Mouse (Mus musculus) heart, embryonic 12.5 days (tissue): Measurements from ENCODE around the gene Bmpr1b. TPM values are rescaled to one million over a fixed set of nuclear protein-coding genes. Genes with fewer than 3 reads are reported as not detected.

Experiments
- ATAC-seq: fragments of 200-750 bp; cut with Nextera tagmentation; 2 replicates; pipeline ENCODE4 v1.8.0; 2017; ENCODE audit warnings: moderate TSS enrichment, moderate library complexity; ENCODE audit not compliant: insufficient number of reproducible peaks, low FRiP score
- H3K27ac ChIP-seq: fragments of 300-500 bp; sonication (generic); 2 replicates; pipeline ENCODE4 v1.5.1; 2016; ENCODE audit warnings: mild to moderate bottlenecking, moderate library complexity; ENCODE audit not compliant: poor library complexity, severe bottlenecking
- H3K27me3 ChIP-seq: fragments of 300-500 bp; sonication (generic); replicated peaks from 2 replicates; pipeline ENCODE4 v1.6.1; 2016; ENCODE audit warnings: mild to moderate bottlenecking, moderate library complexity
- H3K36me3 ChIP-seq: fragments of 300-500 bp; sonication (generic); 2 replicates; pipeline ENCODE4 v1.6.1; 2016; ENCODE audit warnings: mild to moderate bottlenecking, moderate library complexity
- H3K4me1 ChIP-seq: fragments of 300-500 bp; sonication (generic); replicated peaks from 2 replicates; pipeline ENCODE4 v1.6.1; 2016; ENCODE audit warnings: mild to moderate bottlenecking
- H3K4me2 ChIP-seq: fragments of 300-500 bp; sonication (generic); 2 replicates; pipeline ENCODE4 v1.6.1; 2016; ENCODE audit warnings: mild to moderate bottlenecking, moderate library complexity
- H3K4me3 ChIP-seq: fragments of 300-500 bp; sonication (generic); 2 replicates; pipeline ENCODE4 v1.5.1; 2016; ENCODE audit warnings: mild to moderate bottlenecking
- H3K9ac ChIP-seq: fragments of 300-500 bp; sonication (generic); 2 replicates; pipeline ENCODE4 v1.6.1; 2016; ENCODE audit warnings: mild to moderate bottlenecking, moderate library complexity
- H3K9me3 ChIP-seq: fragments of 300-500 bp; sonication (generic); replicated peaks from 2 replicates; pipeline ENCODE4 v1.6.1; 2016; ENCODE audit warnings: mild to moderate bottlenecking, moderate library complexity
- WGBS: fragments of 180-500 bp; shearing (Covaris S2); methylation state at CpG from one replicate; pipeline ENCODE4 v1.1.7; 2016; 5-methylcytosine and 5-hydroxymethylcytosine counted together
- polyA plus RNA-seq: library from polyadenylated mRNA; unstranded; fragments of >200 nt; fragmentation: Nextera tagmentation; extraction: Ambion mirVana; gene quantifications from 2 replicates; pipeline ENCODE4 v1.2.1, GENCODE M21; 2016

The Bmpr1b gene
- polyA plus RNA-seq, 1 experiment from 2014 or later, result 1.8 TPM

DNA sequence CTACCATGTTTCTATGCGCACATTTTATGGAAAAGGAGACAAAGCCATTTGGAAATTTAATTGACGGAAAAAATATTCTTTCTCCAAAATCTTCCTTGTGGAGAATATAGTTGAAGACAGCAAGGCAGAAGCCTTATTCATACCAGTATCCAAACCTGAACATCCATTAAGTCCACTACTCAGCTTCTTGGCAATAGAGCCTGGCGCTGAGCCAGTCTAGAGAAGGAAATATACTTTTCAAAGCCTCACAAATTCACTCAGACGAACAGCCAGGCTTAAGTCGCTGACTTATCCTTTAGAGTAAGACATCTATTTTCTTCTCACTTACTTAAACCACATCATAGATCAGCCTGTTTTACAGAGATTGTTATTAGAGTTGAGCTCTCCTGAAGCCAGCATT, 97.6 kb downstream of the Bmpr1b start:
- Histone ChIP-seq H3K4me2 (no peak overlapping the region), H3K9me3 (no peaks in the 10 kb centered on the region), H3K27ac (no peak overlapping the region), H3K4me1 (0 out of 2 replicates have a peak, but pooled peaks cover 2% of the 10 kb centered on the region), H3K36me3 (no peaks in the 10 kb centered on the region), H3K4me3 (no peak overlapping the region), H3K9ac (no peak overlapping the region), H3K27me3 (no peaks in the 10 kb centered on the region)
- no peak for ATAC-seq
- WGBS, result 84% methylated on average over 5 of the region's 5 CpGs

GRCm38 (mm10) chr3:142066792-142067346, 102.4 kb downstream of the Bmpr1b start:
- Histone ChIP-seq H3K4me1 (no peaks in the 10 kb centered on the region), H3K9ac (no peak overlapping the region), H3K4me2 (no peak overlapping the region), H3K27me3 (no peaks in the 10 kb centered on the region), H3K4me3 (no peak overlapping the region), H3K9me3 (no peaks in the 10 kb centered on the region), H3K36me3 (no peaks in the 10 kb centered on the region), H3K27ac (no peak overlapping the region)
- 51% methylated on average over 1 of the region's 1 CpGs for WGBS
- no peak for ATAC-seq

- no peak overlapping the region for H3K9ac ChIP-seq
These were observed 104.1 kb downstream of the Bmpr1b start for GRCm38 (mm10) chr3:142065111-142065510.

DNA sequence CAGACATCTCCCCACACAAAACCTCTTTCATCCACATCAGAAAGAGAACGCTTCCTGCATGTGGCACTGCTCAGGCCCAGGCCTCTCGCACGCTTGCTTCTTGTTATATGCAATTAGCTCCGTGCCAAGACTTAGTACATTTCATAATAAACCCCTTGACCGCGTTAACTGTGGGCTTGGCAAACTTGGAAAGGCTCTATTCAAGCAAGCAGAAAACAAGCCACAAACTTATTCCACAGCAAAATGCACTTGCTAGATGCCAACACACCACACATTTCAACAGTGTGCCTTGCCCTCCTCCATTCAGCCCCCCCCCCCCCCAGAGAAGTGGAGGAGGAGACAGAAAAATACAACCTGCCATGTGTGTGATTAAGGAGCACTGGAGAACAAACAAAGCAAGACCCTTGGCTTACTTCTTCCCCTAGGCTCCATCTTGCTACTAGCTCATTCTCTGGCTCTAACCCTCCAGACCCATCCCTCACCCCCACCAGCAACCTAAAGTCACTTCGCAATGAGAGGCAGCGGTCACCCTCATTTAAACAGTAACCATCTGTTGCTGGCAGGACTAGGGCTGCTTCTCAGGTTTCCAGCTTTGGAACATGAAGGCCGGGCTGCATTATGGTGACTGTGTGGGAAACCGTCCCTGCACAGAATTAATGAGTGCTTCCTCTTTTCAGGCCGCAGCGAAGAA, 105.5 kb downstream of the Bmpr1b start:
- WGBS, result 64% methylated on average over 12 of the region's 12 CpGs
- no peaks in the 10 kb centered on the region for H3K9me3 ChIP-seq
- H3K36me3 ChIP-seq, result no peaks in the 10 kb centered on the region
- H3K27ac ChIP-seq, result no peak overlapping the region
- H3K4me3 ChIP-seq, result no peak overlapping the region
- H3K9ac ChIP-seq, result no peak overlapping the region
- H3K4me1 ChIP-seq, result no peaks in the 10 kb centered on the region
- no peak overlapping the region for H3K4me2 ChIP-seq
- no peaks in the 10 kb centered on the region for H3K27me3 ChIP-seq
- ATAC-seq, result no peak

More at GRCm38 (mm10) chr3:142065111-142065510, 104.1 kb downstream of the Bmpr1b start:
- WGBS, result 76% methylated on average over 5 of the region's 5 CpGs
- H3K27ac ChIP-seq, result no peak overlapping the region
- ATAC-seq, result no peak
- H3K9me3 ChIP-seq, result no peaks in the 10 kb centered on the region
- H3K27me3 ChIP-seq, result no peaks in the 10 kb centered on the region
- H3K4me1 ChIP-seq, result no peaks in the 10 kb centered on the region
- H3K4me2 ChIP-seq, result no peak overlapping the region
- no peaks in the 10 kb centered on the region for H3K36me3 ChIP-seq
- no peak overlapping the region for H3K4me3 ChIP-seq

- ATAC-seq, result no peak
These were observed 108.0 kb downstream of the Bmpr1b start for GRCm38 (mm10) chr3:142061267-142061666.

GRCm38 (mm10) chr3:142059890-142060289, 109.3 kb downstream of the Bmpr1b start:
- Histone ChIP-seq H3K4me1 (no peaks in the 10 kb centered on the region), H3K4me2 (no peak overlapping the region), H3K4me3 (no peak overlapping the region), H3K9ac (no peak overlapping the region), H3K27me3 (no peaks in the 10 kb centered on the region), H3K36me3 (no peaks in the 10 kb centered on the region), H3K27ac (no peak overlapping the region), H3K9me3 (no peaks in the 10 kb centered on the region)
- ATAC-seq, result no peak
- WGBS, result 69% methylated on average over 3 of the region's 3 CpGs

More at GRCm38 (mm10) chr3:142061267-142061666, 108.0 kb downstream of the Bmpr1b start:
- Histone ChIP-seq H3K9me3 (no peaks in the 10 kb centered on the region), H3K4me2 (no peak overlapping the region), H3K9ac (no peak overlapping the region), H3K27ac (no peak overlapping the region), H3K4me3 (no peak overlapping the region), H3K4me1 (no peaks in the 10 kb centered on the region), H3K36me3 (no peaks in the 10 kb centered on the region), H3K27me3 (no peaks in the 10 kb centered on the region)
- WGBS, result 91% methylated on average over 5 of the region's 5 CpGs

GRCm38 (mm10) chr3:142050681-142051080, 118.5 kb downstream of the Bmpr1b start:
- H3K4me3 ChIP-seq, result no peak overlapping the region
- H3K4me2 ChIP-seq, result no peak overlapping the region
- ATAC-seq, result no peak
- no peaks in the 10 kb centered on the region for H3K9me3 ChIP-seq
- H3K36me3 ChIP-seq, result no peaks in the 10 kb centered on the region
- no peak overlapping the region for H3K27ac ChIP-seq
- H3K9ac ChIP-seq, result no peak overlapping the region
- H3K4me1 ChIP-seq, result 0 out of 2 replicates have a peak, but pooled peaks cover 4% of the 10 kb centered on the region
- no peaks in the 10 kb centered on the region for H3K27me3 ChIP-seq
- WGBS, result 94% methylated on average over 2 of the region's 2 CpGs

DNA sequence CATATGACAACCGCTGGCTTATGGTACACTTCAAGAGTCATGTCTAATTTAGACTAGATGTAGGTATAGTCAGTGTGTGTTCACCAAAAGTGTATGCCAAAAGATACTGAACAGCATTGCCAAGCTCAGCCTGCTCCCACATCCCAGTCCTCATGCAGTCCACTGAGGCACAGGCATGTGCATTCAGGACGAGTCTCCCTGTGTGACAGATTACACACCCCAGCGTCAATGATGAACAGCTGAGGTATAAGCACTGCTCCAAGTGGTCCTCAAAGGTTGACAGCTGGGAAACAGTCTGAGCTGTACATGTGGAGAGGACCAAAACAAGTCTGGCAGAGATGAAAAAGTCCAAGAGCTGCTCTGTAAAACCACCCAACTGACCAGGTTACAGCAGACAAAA, 119.6 kb downstream of the Bmpr1b start:
- 0 out of 2 replicates have a peak, but pooled peaks cover 4% of the 10 kb centered on the region for H3K4me1 ChIP-seq
- no peak overlapping the region for H3K9ac ChIP-seq
- no peak overlapping the region for H3K4me3 ChIP-seq
- no peak overlapping the region for H3K27ac ChIP-seq
- no peaks in the 10 kb centered on the region for H3K9me3 ChIP-seq
- WGBS, result 72% methylated on average over 3 of the region's 3 CpGs
- ATAC-seq, result no peak
- no peaks in the 10 kb centered on the region for H3K36me3 ChIP-seq
- H3K4me2 ChIP-seq, result no peak overlapping the region
- H3K27me3 ChIP-seq, result no peaks in the 10 kb centered on the region

- Histone ChIP-seq H3K4me2 (no peak overlapping the region), H3K9ac (no peak overlapping the region), H3K36me3 (no peaks in the 10 kb centered on the region), H3K27ac (no peak overlapping the region), H3K9me3 (no peaks in the 10 kb centered on the region), H3K4me1 (0 out of 2 replicates have a peak, but pooled peaks cover 4% of the 10 kb centered on the region), H3K27me3 (no peaks in the 10 kb centered on the region), H3K4me3 (no peak overlapping the region)
- 69% methylated on average over 5 of the region's 5 CpGs for WGBS
- ATAC-seq, result no peak
These were observed 120.1 kb downstream of the Bmpr1b start for GRCm38 (mm10) chr3:142049093-142049492.

- 0 out of 2 replicates have a peak, but pooled peaks cover 4% of the 10 kb centered on the region for H3K4me1 ChIP-seq
- H3K9me3 ChIP-seq, result no peaks in the 10 kb centered on the region
- no peak overlapping the region for H3K4me3 ChIP-seq
- H3K36me3 ChIP-seq, result no peaks in the 10 kb centered on the region
- H3K27me3 ChIP-seq, result no peaks in the 10 kb centered on the region
- WGBS, result 54% methylated on average over 6 of the region's 6 CpGs
- H3K27ac ChIP-seq, result no peak overlapping the region
- ATAC-seq, result no peak
- no peak overlapping the region for H3K4me2 ChIP-seq
- no peak overlapping the region for H3K9ac ChIP-seq
These were observed 120.7 kb downstream of the Bmpr1b start for GRCm38 (mm10) chr3:142048493-142048892.

GRCm38 (mm10) chr3:142043463-142043862, 125.8 kb downstream of the Bmpr1b start:
- 44% methylated on average over 2 of the region's 2 CpGs for WGBS
- H3K9ac ChIP-seq, result no peak overlapping the region
- 0 out of 2 replicates have a peak, but pooled peaks cover 2% of the 10 kb centered on the region for H3K4me1 ChIP-seq
- H3K4me2 ChIP-seq, result no peak overlapping the region
- H3K4me3 ChIP-seq, result no peak overlapping the region
- no peak overlapping the region for H3K27ac ChIP-seq
- H3K9me3 ChIP-seq, result no peaks in the 10 kb centered on the region
- no peak for ATAC-seq
- no peaks in the 10 kb centered on the region for H3K27me3 ChIP-seq
- H3K36me3 ChIP-seq, result no peaks in the 10 kb centered on the region
